Mouse (Mus musculus): ENCODE results near the gene Wdr24.

DNA sequence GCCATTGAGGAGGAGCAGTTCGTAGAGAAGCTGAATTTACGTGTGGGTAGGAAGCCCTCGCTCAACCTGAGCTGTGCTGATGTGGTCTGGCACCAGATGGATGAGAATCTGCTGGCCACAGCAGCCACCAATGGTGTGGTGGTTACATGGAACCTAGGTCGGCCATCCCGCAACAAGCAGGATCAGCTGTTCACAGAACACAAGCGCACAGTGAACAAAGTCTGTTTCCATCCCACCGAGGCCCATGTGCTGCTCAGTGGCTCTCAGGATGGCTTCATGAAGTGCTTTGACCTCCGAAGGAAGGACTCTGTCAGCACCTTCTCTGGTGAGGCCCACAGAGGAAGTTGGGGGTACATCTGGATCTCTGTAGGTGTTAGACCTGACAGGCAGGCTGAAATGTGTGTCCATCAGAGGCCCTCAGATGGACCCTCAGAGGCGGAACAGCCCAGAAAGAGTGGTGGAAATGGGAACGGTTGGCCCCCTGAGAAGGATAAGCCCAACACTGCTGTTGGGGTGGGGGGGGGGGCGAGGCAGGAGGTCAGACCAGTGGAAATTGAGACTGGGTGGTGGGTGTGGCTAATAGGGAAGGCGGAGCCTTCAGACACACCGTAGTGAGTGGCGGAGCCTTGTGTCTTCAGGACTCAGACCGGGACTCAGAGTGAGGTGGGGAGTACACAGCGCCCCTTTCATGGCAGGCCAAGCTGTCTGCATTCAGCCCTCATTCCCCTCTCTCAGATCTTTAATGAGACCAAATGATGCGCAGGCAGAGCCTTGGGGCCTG is 1.1 kb downstream of the Wdr24 start:
- TF ChIP-seq CTCF (IDR thresholded peaks at IDR 0.05; ENCODE audit: low read depth) = no peak
- TF ChIP-seq EP300 (IDR thresholded peaks at IDR 0.05; ENCODE audit: low read depth) = no peak
